Mouse (Mus musculus): Measurements from ENCODE around the gene Hhipl1. TPM values are rescaled to one million over a fixed set of nuclear protein-coding genes. Genes with fewer than 3 reads are reported as not detected.

Hhipl1 gene
- 4.0 and 4.4 TPM in 2 replicates for polyA plus RNA-seq (2012; rRNA removed)

DNA sequence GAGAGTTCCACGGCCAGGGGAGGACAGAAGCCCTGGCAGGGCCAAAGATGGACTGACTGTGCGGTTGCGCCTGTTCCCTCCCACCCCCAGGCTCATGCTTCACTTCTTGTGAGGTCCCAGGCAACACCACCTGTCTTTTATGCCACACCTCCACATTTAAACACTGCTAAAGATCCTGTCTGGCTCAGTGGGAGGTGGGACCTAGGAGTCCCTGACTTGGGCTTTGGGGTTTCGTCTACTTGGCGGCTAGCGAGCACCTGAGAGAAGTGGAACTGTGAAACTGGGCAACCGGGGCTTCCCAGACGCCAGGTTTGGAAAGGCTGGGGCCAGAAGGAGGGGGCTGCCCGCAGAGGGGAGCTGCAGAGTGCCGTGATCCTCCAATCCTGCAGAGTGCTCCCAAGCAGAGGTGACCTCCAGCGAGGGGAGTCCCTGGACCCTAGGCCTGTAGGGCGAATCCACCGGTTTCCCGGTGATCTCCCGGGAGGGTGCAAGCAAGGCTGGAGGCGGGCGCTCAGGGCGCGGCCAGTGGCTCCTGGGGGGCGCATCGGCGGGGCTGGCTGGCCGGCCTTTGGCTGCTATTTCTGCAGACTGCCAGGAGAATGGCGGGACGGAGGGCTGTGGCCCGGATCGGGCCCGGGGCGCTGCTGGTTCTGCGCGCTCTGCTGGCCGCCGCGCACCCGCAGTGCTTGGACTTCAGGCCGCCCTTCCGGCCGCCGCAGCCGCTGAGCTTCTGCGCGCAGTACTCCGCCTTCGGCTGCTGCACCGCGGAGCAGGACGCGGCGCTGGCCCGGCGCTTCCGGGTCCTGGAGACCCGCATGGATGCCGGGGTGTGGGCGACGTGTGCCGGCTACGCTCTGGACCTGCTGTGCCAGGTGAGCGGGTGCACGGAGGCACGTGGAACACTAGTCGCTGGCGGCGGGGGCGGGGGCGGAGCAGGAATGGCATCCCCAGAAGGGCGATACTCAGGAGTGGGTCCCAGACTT is at the start of gene Hhipl1:
TSS of gene Hhipl1 (plus strand) at position 459 of the 983 bp plus-strand sequence.

GRCm38 (mm10) chr12:108274661-108275507 is 31.2 kb upstream of the Hhipl1 start, which contains the start of gene Ccdc85c:
TSS of gene Ccdc85c (minus strand) at chr12:108275425.

GRCm38 (mm10) chr12:108333895-108334445 is 27.9 kb downstream of the Hhipl1 start, which contains the start of gene Cyp46a1:
TSS of gene Cyp46a1 (plus strand) at chr12:108334381.

DNA sequence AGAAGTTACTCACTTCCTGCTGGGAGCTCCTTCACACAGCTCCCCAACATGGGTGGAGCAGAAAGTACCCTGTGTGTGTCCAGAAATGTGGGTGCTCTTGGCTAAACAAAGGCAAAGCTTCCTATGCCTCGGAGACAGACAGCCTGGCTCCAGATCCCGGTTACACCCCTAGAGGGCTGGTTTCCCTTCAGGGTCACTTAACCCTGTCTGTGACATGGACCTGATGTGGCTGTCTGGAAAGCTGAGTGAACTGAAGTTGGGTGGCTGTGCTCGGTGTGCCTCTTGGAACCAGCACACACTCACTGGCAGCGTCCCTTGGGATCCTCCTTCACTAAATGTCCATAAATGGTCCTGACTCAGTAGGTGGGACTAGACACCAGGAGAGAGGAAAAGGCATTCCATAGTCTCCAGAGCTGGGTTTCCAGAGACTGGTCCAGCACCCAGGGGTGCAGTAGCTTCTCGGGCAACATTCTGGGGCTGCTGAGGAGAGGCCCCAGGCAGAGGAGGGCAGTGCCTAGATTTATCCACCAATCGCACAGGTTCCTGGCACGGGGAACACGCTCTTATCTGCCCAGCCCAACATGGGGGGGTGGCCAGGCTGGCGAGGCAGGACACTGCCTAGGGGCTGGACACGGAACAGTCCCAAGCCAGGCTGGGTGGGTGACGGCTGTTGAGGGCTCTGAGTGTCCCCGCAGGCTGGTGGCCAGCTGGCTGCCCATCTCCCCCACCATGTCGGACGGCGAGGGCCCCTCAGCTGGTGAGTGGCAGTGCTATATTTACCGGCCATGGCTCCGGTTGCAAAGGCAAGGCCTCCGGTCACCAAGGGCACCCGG is 64.7 kb downstream of the Hhipl1 start, which contains the start of gene Eml1:
TSS of gene Eml1 (plus strand) at position 362 of the 833 bp plus-strand sequence.

Other genes with a start within 250 kb of the Hhipl1 start
- 9.8 and 12.4 TPM in 2 replicates for gene Setd3, start 127.0 kb upstream of the Hhipl1 start, polyA plus RNA-seq (2012; rRNA removed)
- 9.8 and 15.5 TPM in 2 replicates for gene Ccnk, start 126.7 kb upstream of the Hhipl1 start, polyA plus RNA-seq (2012; rRNA removed)
- 37.4 and 54.0 TPM in 2 replicates for gene Ccdc85c, start 30.8 kb upstream of the Hhipl1 start, polyA plus RNA-seq (2012; rRNA removed)
- 7.2 and 8.8 TPM in 2 replicates for gene Cyp46a1, start 28.1 kb downstream of the Hhipl1 start, polyA plus RNA-seq (2012; rRNA removed)
- 65.1 and 75.2 TPM in 2 replicates for gene Eml1, start 64.7 kb downstream of the Hhipl1 start, polyA plus RNA-seq (2012; rRNA removed)
- gene Evl, start 248.4 kb downstream of the Hhipl1 start, polyA plus RNA-seq (2012; rRNA removed) = 75.4 and 92.7 TPM in 2 replicates